Mouse (Mus musculus): ENCODE measurements at regions not wholly inside any gene's neighbourhood (a gene's known extent, or its start where the extent isn't known, plus 50 kb on each side); places are given as distances from the start of the nearest gene placed in this dataset.

- Histone ChIP-seq H3K27me3 (ENCODE audit: control insufficient read depth in 1 of 2, insufficient read depth in 2 of 2, low read length in 2 of 2) (no peaks in the 10 kb centered on the region), H3K79me2 (ENCODE audit: control insufficient read depth, insufficient read depth, low read length, poor library complexity) (no peaks in the 10 kb centered on the region), H3K9me3 (replicated peaks; ENCODE audit: insufficient read depth, low read length) (no peaks in the 10 kb centered on the region), H3K4me1 (ENCODE audit: control insufficient read depth in 1 of 2, insufficient read depth in 2 of 2, low read length in 2 of 2) (no peaks in the 10 kb centered on the region), H3K36me3 (ENCODE audit: control insufficient read depth in 1 of 2, insufficient read depth in 2 of 2, low read length in 2 of 2) (no peaks in the 10 kb centered on the region), H3K4me3 (ENCODE audit: control insufficient read depth in 1 of 2, insufficient read depth in 1 of 2, low read depth in 2 of 2, low read length in 2 of 2) (no peak overlapping the region), H3K9ac (ENCODE audit: control insufficient read depth, low read depth, low read length, poor library complexity, severe bottlenecking) (no peak overlapping the region), H3K27ac (ENCODE audit: control insufficient read depth, low read depth, low read length) (no peak overlapping the region)
- no peak for TF ChIP-seq TCF12 (IDR thresholded peaks at IDR 0.05; ENCODE audit: low read depth, low read length)
- no peak for TF ChIP-seq ELF1 (IDR thresholded peaks at IDR 0.05; ENCODE audit: low read depth, low read length)
- TF ChIP-seq HCFC1 (IDR thresholded peaks at IDR 0.05; ENCODE audit: low read depth, low read length) = no peak
- no peak for TF ChIP-seq RCOR1 (IDR thresholded peaks at IDR 0.05; ENCODE audit: low read depth, low read length)
- no peak for TF ChIP-seq RAD21 (IDR thresholded peaks at IDR 0.05; ENCODE audit: low read depth, low read length)
- TF ChIP-seq KAT2A (conservative IDR thresholded peaks at IDR 0.05; ENCODE audit: low read depth, low read length) = no peak
- no peak for TF ChIP-seq MXI1 (IDR thresholded peaks at IDR 0.05; ENCODE audit: low read depth, low read length)
- TF ChIP-seq TAL1 (IDR thresholded peaks at IDR 0.05; ENCODE audit: low read length) = no peak
- TF ChIP-seq NRF1 (IDR thresholded peaks at IDR 0.05; ENCODE audit: insufficient read depth, low read depth, low read length, poor library complexity, severe bottlenecking) = no peak
- no peak for TF ChIP-seq ZKSCAN1 (IDR thresholded peaks at IDR 0.05; ENCODE audit: low read depth, low read length)
- TF ChIP-seq ZNF384 (IDR thresholded peaks at IDR 0.05; ENCODE audit: low read depth, low read length) = no peak
- TF ChIP-seq MAFK (IDR thresholded peaks at IDR 0.05; ENCODE audit: borderline replicate concordance, low read depth, low read length) = no peak
- no peak for TF ChIP-seq TBP (IDR thresholded peaks at IDR 0.05; ENCODE audit: low read depth, low read length)
- DNase-seq (ENCODE audit: low read depth, low spot score) = no peak
These were observed 113.5 kb upstream of the Slc35b3 start for GRCm38 (mm10) chr13:39074211-39074610.

DNA sequence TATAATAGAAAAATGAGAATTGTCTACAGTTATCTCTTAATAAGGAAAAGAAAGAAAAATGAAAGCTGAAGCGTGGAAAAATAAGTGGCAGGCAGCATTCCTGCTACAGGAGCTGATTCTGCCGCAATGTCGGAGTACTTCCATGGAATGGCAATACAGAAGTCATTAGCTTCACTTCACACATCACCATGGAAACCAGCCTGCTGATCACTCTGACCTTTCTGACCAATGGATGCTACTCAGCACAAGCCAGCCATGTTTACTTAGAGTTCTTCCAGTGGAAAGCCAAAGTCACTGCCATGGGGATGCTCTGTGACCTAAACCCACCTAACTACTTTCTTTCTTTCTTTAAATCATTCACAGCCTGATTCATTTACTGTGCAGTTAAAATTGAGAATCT is 71.6 kb upstream of the Slc35b3 start:
- no peaks in the 10 kb centered on the region for H3K36me3 ChIP-seq (ENCODE audit: control insufficient read depth in 1 of 2, insufficient read depth in 2 of 2, low read length in 2 of 2)
- no peaks in the 10 kb centered on the region for H3K4me1 ChIP-seq (ENCODE audit: control insufficient read depth in 1 of 2, insufficient read depth in 2 of 2, low read length in 2 of 2)
- H3K27me3 ChIP-seq (ENCODE audit: control insufficient read depth in 1 of 2, insufficient read depth in 2 of 2, low read length in 2 of 2) = no peaks in the 10 kb centered on the region; a peak in 1 of 4 replicates
- no peak overlapping the region for H3K4me3 ChIP-seq (ENCODE audit: control insufficient read depth in 1 of 2, insufficient read depth in 1 of 2, low read depth in 2 of 2, low read length in 2 of 2)
- H3K9me3 ChIP-seq (replicated peaks; ENCODE audit: insufficient read depth, low read length) = no peaks in the 10 kb centered on the region
- H3K79me2 ChIP-seq (ENCODE audit: control insufficient read depth, insufficient read depth, low read length, poor library complexity) = no peaks in the 10 kb centered on the region
- H3K9ac ChIP-seq (ENCODE audit: control insufficient read depth, low read depth, low read length, poor library complexity, severe bottlenecking) = no peak overlapping the region
- no peak overlapping the region for H3K27ac ChIP-seq (ENCODE audit: control insufficient read depth, low read depth, low read length)
- TF ChIP-seq USF1 (IDR thresholded peaks at IDR 0.05; ENCODE audit: low read depth, low read length) (no peak), E2F4 (IDR thresholded peaks at IDR 0.05; ENCODE audit: borderline replicate concordance, low read depth, low read length) (no peak), MAFK (IDR thresholded peaks at IDR 0.05; ENCODE audit: borderline replicate concordance, low read depth, low read length) (no peak), MEF2A (IDR thresholded peaks at IDR 0.05; ENCODE audit: extremely low read depth, insufficient replicate concordance, low read depth, low read length, poor library complexity, severe bottlenecking) (no peak), JUND (IDR thresholded peaks at IDR 0.05; ENCODE audit: low read depth, low read length) (no peak), RCOR1 (IDR thresholded peaks at IDR 0.05; ENCODE audit: low read depth, low read length) (no peak), ETS1 (IDR thresholded peaks at IDR 0.05; ENCODE audit: low read depth, low read length) (no peak), POLR2AphosphoS2 (IDR thresholded peaks at IDR 0.05; ENCODE audit: low read length) (no peak), MYC (IDR thresholded peaks at IDR 0.05; ENCODE audit: low read depth, low read length) (no peak), MXI1 (IDR thresholded peaks at IDR 0.05; ENCODE audit: low read depth, low read length) (no peak), NRF1 (IDR thresholded peaks at IDR 0.05; ENCODE audit: insufficient read depth, low read depth, low read length, poor library complexity, severe bottlenecking) (no peak), USF2 (IDR thresholded peaks at IDR 0.05; ENCODE audit: borderline replicate concordance in 1 of 2, insufficient read depth in 1 of 2, low read depth in 1 of 2, low read length in 2 of 2) (no peak), SMC3 (IDR thresholded peaks at IDR 0.05; ENCODE audit: low read depth, low read length) (no peak), GATA1 (IDR thresholded peaks at IDR 0.05; ENCODE audit: low read depth, low read length) (no peak)
- DNase-seq (ENCODE audit: low read depth, low spot score) = no peak
